23 mouse cellular contexts compared by ENCODE assay signal in the genomic region with DNA sequence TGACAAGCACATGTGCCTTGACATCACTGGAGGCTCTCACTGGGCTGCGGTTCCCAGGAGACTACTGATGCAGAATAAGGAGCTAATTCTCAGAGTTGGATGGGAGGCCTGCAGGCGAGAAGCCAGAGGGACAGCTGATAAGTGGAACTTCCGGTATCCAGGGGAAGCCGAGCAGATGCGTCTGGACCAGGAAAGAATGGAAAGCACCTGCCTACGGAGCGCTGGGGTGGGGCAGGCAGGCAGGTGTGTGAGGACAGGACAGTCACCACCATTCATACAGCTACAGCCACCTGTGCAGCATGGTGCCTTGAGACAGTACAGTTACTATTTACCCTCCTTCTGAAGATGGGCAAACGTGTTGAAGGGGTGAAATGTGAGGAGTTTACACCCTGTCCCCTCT.
"Had no signal": no experiment of that assay in that cellular context is flagged by ENCODE, and none has a peak within 500 bp of the region (broad histone marks: within the 10 kb centered on the region; RNA-seq: fewer than 3 reads in every experiment).

No protein-coding gene starts in this region.

- H3K4me3 ChIP-seq: limb, embryonic 12.5 days; limb, embryonic 15.5 days; liver, embryonic 12.5 days; liver, embryonic 15.5 days; lung, embryonic 15.5 days; megakaryocyte, embryonic 14.5 days; midbrain, embryonic 10.5 days; midbrain, embryonic 15.5 days; neural tube, embryonic 12.5 days; neural tube, embryonic 15.5 days had no signal

- H3K9ac ChIP-seq: limb, embryonic 12.5 days; limb, embryonic 15.5 days; liver, embryonic 12.5 days; liver, embryonic 15.5 days; lung, embryonic 15.5 days; midbrain, embryonic 15.5 days; neural tube, embryonic 12.5 days; neural tube, embryonic 15.5 days had no signal

- H3K4me1 ChIP-seq: limb, embryonic 12.5 days; limb, embryonic 15.5 days; liver, embryonic 12.5 days; liver, embryonic 15.5 days; lung, embryonic 15.5 days; megakaryocyte, embryonic 14.5 days; midbrain, embryonic 15.5 days; neural tube, embryonic 12.5 days had no signal

- H3K4me2 ChIP-seq: limb, embryonic 12.5 days; limb, embryonic 15.5 days; liver, embryonic 12.5 days; liver, embryonic 15.5 days; lung, embryonic 15.5 days; midbrain, embryonic 15.5 days; neural tube, embryonic 12.5 days; neural tube, embryonic 15.5 days had no signal

- H3K36me3 ChIP-seq: limb, embryonic 12.5 days; limb, embryonic 15.5 days; liver, embryonic 12.5 days; liver, embryonic 15.5 days; lung, embryonic 15.5 days; midbrain, embryonic 10.5 days; midbrain, embryonic 15.5 days; neural tube, embryonic 12.5 days; neural tube, embryonic 15.5 days had no signal

- H3K9me3 ChIP-seq: limb, embryonic 15.5 days; liver, embryonic 15.5 days; lung, embryonic 15.5 days; midbrain, embryonic 15.5 days; neural tube, embryonic 15.5 days had no signal

- H3K27ac ChIP-seq: limb, embryonic 12.5 days; limb, embryonic 15.5 days; liver, embryonic 12.5 days; liver, embryonic 15.5 days; lung, embryonic 15.5 days; midbrain, embryonic 15.5 days; neural tube, embryonic 12.5 days; neural tube, embryonic 15.5 days; stomach, postnatal 0 days had no signal

- H3K27me3 ChIP-seq: limb, embryonic 12.5 days; limb, embryonic 15.5 days; liver, embryonic 12.5 days; liver, embryonic 15.5 days; lung, embryonic 15.5 days; megakaryocyte, embryonic 14.5 days; midbrain, embryonic 15.5 days; neural tube, embryonic 12.5 days; neural tube, embryonic 15.5 days had no signal

- ATAC-seq: liver, embryonic 12.5 days; midbrain, embryonic 15.5 days had no signal

- DNase-seq: kidney, adult 9 months; kidney, postnatal 14 days; kidney, postnatal 4 days; left cerebral cortex, postnatal 4 days; lung, adult 18-20 months; lung, postnatal 10 days; lung, postnatal 36 days; right cerebral cortex, adult 18-20 months; right cerebral cortex, postnatal 14 days; right cerebral cortex, postnatal 4 days; thymus, adult 18-20 months; thymus, postnatal 36 days had no signal
